Mouse (Mus musculus) neutrophil, adult 5-6 weeks (primary cell): ENCODE results near the gene Itgb1bp1. TPM values are rescaled to one million over a fixed set of nuclear protein-coding genes. Genes with fewer than 3 reads are reported as not detected.

ENCODE experiments used
- ATAC-seq: fragments of 151-379, 151-347 bp; 2 replicates; pipeline ENCODE4 v1.8.0; 2017; ENCODE audit warnings: mild to moderate bottlenecking, moderate TSS enrichment; ENCODE audit not compliant: insufficient number of reproducible peaks, poor library complexity, low FRiP score, severe bottlenecking; ENCODE audit errors: extremely low read depth
- total RNA-seq: library from RNA; stranded (forward); fragments of 200-1000 nt; gene quantifications from 2 replicates; pipeline ENCODE4 v1.2.3, GENCODE M21; 2017

Gene Itgb1bp1
- total RNA-seq, 1 experiment from 2014 or later: 41.5 TPM

DNA sequence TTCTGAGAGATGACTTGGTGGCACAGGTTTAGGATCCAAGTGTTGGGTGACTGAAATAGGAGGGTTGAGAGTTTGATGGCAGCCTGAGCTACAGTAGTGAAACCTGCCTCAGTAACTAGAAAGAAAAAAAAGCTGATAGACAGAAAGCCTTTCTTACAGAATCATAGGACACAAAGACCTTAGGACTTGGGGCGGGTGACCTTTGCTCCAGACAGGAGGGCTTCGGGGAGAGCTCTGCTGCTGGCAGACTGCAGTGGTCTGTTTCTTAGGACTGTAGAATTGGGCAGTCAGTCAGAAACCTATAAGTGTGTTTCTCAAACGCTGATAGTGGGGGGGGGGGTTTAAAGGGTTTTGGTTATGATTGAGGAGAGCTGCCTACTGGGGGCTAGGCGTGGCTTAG lies 19.7 kb upstream of the Itgb1bp1 start:
- ATAC-seq: no peak

DNA sequence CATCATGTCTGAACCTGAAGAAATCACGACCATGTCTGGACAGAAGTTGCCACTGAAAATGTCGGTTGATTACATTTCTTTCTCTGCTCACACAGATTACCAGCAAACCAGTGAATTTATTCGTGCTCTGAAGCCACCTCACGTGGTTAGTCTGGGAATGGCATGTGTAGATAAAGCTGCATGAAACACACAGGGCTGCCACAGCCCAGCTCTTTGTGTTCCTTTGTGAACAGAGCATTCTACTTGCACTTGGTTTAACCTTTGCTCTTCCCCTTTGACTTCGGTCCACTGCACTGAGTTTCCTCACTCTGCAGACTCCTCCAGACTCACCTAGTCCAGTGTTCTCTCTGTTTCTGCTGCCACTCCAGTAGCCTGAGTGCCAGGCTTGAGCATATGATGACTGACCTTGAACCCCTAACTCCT lies 16.3 kb upstream of the Itgb1bp1 start:
- no peak for ATAC-seq

DNA sequence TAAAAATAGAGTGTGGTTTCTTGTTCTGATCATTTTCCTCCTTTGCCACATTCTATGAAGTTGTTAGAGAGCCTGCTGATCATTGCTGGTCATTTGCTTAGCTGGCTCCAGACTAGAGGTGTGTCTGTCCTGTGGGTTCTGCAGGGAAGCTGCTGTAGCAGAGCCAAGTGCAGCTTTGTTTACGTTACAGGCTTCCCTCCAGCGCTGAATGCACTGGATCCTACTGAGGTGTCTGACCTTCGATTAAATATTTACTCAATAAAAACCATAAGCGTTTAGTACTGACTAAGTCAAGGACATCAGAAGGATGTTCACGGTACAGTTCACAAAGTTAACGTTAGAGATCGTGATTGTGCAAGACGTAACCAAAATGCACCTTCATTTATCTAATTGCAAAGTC lies 15.8 kb upstream of the Itgb1bp1 start:
- ATAC-seq: no peak

DNA sequence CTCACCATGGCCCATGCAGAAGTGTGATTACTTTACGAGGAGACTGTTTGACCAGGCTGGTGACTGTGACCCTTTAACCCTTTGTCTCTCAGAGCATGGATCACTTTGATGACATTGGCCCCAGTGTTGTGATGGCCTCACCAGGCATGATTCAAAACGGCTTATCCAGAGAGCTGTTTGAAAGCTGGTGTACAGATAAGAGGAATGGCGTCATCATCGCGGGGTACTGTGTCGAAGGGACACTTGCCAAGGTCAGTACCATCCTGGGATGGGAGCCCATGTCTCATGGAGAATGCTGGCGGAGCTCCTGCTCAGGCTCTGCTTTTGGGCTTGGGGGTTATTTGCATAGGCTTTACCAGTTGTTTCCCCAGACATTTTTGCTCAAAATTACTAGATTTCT lies 15.2 kb upstream of the Itgb1bp1 start:
- ATAC-seq: no peak

- no peak for ATAC-seq
Measured at GRCm38 (mm10) chr12:21298856-21299255, 12.8 kb upstream of the Itgb1bp1 start.

GRCm38 (mm10) chr12:21289651-21290050 lies 3.6 kb upstream of the Itgb1bp1 start:
- no peak for ATAC-seq

GRCm38 (mm10) chr12:21288716-21289395 lies 2.8 kb upstream of the Itgb1bp1 start:
- no peak for ATAC-seq

- peak; percentile 76 for ATAC-seq
Measured at GRCm38 (mm10) chr12:21286712-21287650, 897 bp upstream of the Itgb1bp1 start.

GRCm38 (mm10) chr12:21285508-21286242 lies 409 bp downstream of the Itgb1bp1 start:
- peak; percentile 7; the same call in 1 of the 2 replicates for ATAC-seq

- ATAC-seq: no peak
Measured at GRCm38 (mm10) chr12:21284761-21285441, 1.2 kb downstream of the Itgb1bp1 start, which contains the start of gene Cpsf3. TSS of gene Cpsf3 (plus strand) at chr12:21285391.

GRCm38 (mm10) chr12:21277352-21277864 lies 8.7 kb downstream of the Itgb1bp1 start:
- ATAC-seq: no peak

DNA sequence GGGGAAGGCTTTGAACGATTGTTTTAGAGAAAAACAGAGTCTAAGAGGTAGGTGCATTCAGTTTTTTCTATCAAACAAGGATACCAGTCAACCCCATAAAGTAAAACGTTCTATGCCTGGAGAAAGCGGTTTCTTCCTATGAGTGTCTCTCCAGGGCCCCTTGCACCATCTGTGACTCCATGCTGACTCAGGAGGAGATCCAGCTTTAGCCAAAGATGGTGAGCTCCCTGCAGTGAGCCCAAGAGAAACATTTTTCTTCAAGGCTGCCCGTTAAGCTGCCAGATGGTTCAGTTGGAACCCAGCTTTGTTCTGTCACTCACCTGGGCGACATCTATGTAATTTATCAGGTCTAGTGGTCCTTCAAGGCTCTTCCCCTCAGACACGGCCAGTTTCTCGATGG lies 11.6 kb downstream of the Itgb1bp1 start:
- ATAC-seq: no peak

DNA sequence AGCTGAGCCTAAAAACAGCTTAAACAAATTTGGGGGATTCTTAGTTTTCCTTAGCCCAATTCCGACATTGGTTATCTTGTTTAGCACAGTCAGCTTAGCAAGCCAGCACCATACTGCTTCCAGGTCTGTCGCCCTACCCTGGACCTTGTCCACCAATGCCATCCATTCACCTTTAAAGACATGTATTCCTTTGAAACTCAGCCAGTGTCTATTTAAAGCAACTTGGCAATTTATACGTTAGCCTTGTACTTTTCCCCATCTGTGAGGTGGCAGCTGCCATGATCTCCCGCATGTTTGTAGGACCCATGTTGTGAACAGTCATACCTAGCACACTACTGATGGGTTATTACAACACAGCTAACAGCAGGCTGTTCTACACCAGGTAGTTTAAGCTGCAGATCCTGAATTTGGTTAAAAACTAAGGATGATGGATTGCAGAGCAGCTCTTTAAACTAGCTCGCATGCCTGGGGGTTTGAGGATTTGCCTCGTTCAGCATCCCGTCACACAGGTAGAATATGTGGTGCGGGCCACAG lies 17.9 kb downstream of the Itgb1bp1 start:
- no peak for ATAC-seq

DNA sequence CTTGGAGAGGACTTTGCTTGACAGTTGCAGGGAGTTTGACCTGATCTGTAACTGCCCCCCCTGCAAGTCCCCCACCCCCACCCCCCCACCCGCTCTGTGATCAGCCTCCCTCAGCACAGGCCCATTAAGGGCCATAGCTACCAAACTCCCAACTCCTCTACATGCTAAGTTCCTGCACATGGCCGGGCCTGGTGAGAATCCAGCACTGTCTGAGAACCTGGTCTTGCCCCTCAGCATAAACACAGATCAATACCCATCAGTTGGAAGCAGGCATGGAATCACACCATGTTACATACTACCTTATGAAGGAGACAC lies 19.3 kb downstream of the Itgb1bp1 start:
- no peak for ATAC-seq

GRCm38 (mm10) chr12:21265946-21266783 lies 19.9 kb downstream of the Itgb1bp1 start:
- peak; percentile 30; the same call in 1 of the 2 replicates for ATAC-seq

DNA sequence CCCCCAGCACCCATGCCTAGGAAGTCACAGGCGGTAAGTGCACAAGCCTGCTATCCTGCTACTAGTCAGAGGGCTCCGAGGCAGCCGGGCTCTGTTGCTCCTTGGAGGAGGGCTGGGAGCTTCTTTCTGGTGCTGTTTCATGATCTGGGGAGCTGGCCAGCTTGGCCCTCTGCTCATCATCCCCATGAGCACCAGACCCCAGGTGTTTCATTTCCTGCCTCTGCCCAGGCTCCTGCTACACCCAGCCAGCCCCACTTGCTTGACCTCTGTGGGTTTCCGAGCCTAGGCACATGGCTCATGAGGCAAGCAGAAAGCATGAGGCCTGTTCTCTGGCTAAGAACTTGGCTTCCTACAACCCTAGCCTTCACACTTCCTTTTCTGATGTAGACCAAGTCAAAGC lies 20.6 kb downstream of the Itgb1bp1 start:
- ATAC-seq: no peak

- no peak for ATAC-seq
Measured at GRCm38 (mm10) chr12:21264970-21265369, 21.1 kb downstream of the Itgb1bp1 start.

GRCm38 (mm10) chr12:21264241-21264640 lies 21.8 kb downstream of the Itgb1bp1 start:
- ATAC-seq: no peak
